Mouse (Mus musculus) embryonic facial prominence, embryonic 11.5 days (tissue): ENCODE results near the gene Lime1. TPM values are rescaled to one million over a fixed set of nuclear protein-coding genes. Genes with fewer than 3 reads are reported as not detected.

ENCODE experiments used
- ATAC-seq: fragments of 200-750 bp; cut with Nextera tagmentation; replicated peaks from 2 replicates; pipeline ENCODE4 v1.8.0; 2017; ENCODE audit warnings: low read depth; ENCODE audit not compliant: insufficient number of reproducible peaks, low FRiP score, low TSS enrichment
- DNase-seq: peaks from one replicate; pipeline ENCODE4 v3.0.0-alpha.2; 2015; ENCODE audit warnings: low spot score
- H3K27ac ChIP-seq: fragments of 300-500 bp; sonication (generic); replicated peaks from 2 replicates; pipeline ENCODE4 v1.5.1; 2014; ENCODE audit warnings: mild to moderate bottlenecking, low read depth, low read length, control low read depth
- H3K27me3 ChIP-seq: fragments of 300-500 bp; sonication (generic); 2 replicates; pipeline ENCODE4 v1.6.1; 2014; ENCODE audit warnings: mild to moderate bottlenecking, low read length, moderate library complexity, mixed read lengths; ENCODE audit not compliant: control insufficient read depth, insufficient read depth
- H3K36me3 ChIP-seq: fragments of 300-500 bp; sonication (generic); replicated peaks from 2 replicates; pipeline ENCODE4 v1.6.1; 2014; ENCODE audit warnings: low read depth, mild to moderate bottlenecking, low read length, moderate library complexity, mixed read lengths; ENCODE audit not compliant: control insufficient read depth, insufficient read depth
- H3K4me1 ChIP-seq: fragments of 300-500 bp; sonication (generic); 2 replicates; pipeline ENCODE4 v1.6.1; 2014; ENCODE audit warnings: low read length, mixed read lengths; ENCODE audit not compliant: control insufficient read depth, insufficient read depth
- H3K4me2 ChIP-seq: fragments of 300-500 bp; sonication (generic); 2 replicates; pipeline ENCODE4 v1.6.1; 2014; ENCODE audit warnings: low read depth, mild to moderate bottlenecking, control low read depth, low read length, moderate library complexity
- H3K4me3 ChIP-seq: fragments of 300-500 bp; sonication (generic); 2 replicates; pipeline ENCODE4 v1.5.1; 2014; ENCODE audit warnings: low read depth, low read length, control low read depth
- H3K9ac ChIP-seq: fragments of 300-500 bp; sonication (generic); replicated peaks from 2 replicates; pipeline ENCODE4 v1.6.1; 2014; ENCODE audit warnings: mild to moderate bottlenecking, control low read depth, low read length
- H3K9me3 ChIP-seq: fragments of 300-500 bp; sonication (generic); replicated peaks from 2 replicates; pipeline ENCODE4 v1.6.1; 2016; ENCODE audit warnings: mild to moderate bottlenecking, low read length, inconsistent platforms, mixed read lengths; ENCODE audit not compliant: control insufficient read depth
- WGBS: fragments of 180-500 bp; shearing (Covaris S2); extraction: QIAGEN DNeasy Blood & Tissue Kit; methylation state at CpG from one replicate; pipeline ENCODE4 v1.1.7; 2014; 5-methylcytosine and 5-hydroxymethylcytosine counted together
- polyA plus RNA-seq: library from polyadenylated mRNA; unstranded; fragments of >200 nt; fragmentation: Nextera tagmentation; extraction: Ambion mirVana; gene quantifications from 2 replicates; pipeline ENCODE4 v1.2.1, GENCODE M21; 2014

Gene Lime1
- polyA plus RNA-seq, 1 experiment from 2014 or later, result 15.2 TPM

GRCm38 (mm10) chr2:181415945-181416344, 36.1 kb downstream of the Lime1 start:
- no peak overlapping the region for H3K9ac ChIP-seq
- no peaks in the 10 kb centered on the region for H3K9me3 ChIP-seq
- DNase-seq (no peak), ATAC-seq (no peak)
- no peak overlapping the region for H3K4me2 ChIP-seq
- no peaks in the 10 kb centered on the region for H3K36me3 ChIP-seq
- 49% methylated on average over 3 of the region's 3 CpGs for WGBS
- no peak overlapping the region for H3K27ac ChIP-seq
- H3K4me3 ChIP-seq, result no peak overlapping the region
- no peaks in the 10 kb centered on the region for H3K27me3 ChIP-seq
- H3K4me1 ChIP-seq, result no peaks in the 10 kb centered on the region

DNA sequence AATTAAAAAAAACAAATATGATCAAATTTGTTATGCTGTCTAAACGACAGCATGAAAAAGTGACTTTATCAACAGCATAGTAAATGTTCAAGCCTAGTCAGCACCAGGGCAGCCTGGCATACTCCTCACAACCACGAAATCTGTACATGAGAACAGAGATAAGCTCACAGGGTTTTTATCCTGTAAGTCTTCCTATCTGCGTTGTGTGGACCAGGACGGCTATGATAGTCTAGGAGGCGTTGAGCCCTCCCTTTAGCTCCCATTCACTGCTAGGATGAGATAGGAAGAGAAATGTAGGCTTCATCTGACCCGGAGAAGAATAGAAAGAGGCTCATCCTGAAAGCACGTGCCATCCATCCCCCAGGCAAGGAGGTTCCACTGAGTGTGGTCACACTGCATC, 39.5 kb downstream of the Lime1 start:
- no peaks in the 10 kb centered on the region; the same call in 1 of the 2 replicates for H3K36me3 ChIP-seq
- no peak for ATAC-seq
- no peaks in the 10 kb centered on the region for H3K27me3 ChIP-seq
- H3K27ac ChIP-seq, result no peak overlapping the region
- no peak overlapping the region for H3K4me2 ChIP-seq
- no peaks in the 10 kb centered on the region for H3K4me1 ChIP-seq
- no peak overlapping the region for H3K4me3 ChIP-seq
- 82% methylated on average over 7 of the region's 7 CpGs for WGBS
- no peak for DNase-seq
- no peaks in the 10 kb centered on the region for H3K9me3 ChIP-seq
- no peak overlapping the region for H3K9ac ChIP-seq

- no peak overlapping the region for H3K4me2 ChIP-seq
- no peak overlapping the region for H3K27ac ChIP-seq
- no peak overlapping the region for H3K9ac ChIP-seq
- H3K9me3 ChIP-seq, result no peaks in the 10 kb centered on the region
- no peaks in the 10 kb centered on the region for H3K4me1 ChIP-seq
- no peaks in the 10 kb centered on the region; the same call in 1 of the 2 replicates for H3K36me3 ChIP-seq
- 89% methylated on average over 4 of the region's 4 CpGs for WGBS
- DNase-seq (no peak), ATAC-seq (no peak)
- H3K4me3 ChIP-seq, result no peak overlapping the region
- H3K27me3 ChIP-seq, result no peaks in the 10 kb centered on the region
These were observed 40.5 kb downstream of the Lime1 start for GRCm38 (mm10) chr2:181420426-181420825.

DNA sequence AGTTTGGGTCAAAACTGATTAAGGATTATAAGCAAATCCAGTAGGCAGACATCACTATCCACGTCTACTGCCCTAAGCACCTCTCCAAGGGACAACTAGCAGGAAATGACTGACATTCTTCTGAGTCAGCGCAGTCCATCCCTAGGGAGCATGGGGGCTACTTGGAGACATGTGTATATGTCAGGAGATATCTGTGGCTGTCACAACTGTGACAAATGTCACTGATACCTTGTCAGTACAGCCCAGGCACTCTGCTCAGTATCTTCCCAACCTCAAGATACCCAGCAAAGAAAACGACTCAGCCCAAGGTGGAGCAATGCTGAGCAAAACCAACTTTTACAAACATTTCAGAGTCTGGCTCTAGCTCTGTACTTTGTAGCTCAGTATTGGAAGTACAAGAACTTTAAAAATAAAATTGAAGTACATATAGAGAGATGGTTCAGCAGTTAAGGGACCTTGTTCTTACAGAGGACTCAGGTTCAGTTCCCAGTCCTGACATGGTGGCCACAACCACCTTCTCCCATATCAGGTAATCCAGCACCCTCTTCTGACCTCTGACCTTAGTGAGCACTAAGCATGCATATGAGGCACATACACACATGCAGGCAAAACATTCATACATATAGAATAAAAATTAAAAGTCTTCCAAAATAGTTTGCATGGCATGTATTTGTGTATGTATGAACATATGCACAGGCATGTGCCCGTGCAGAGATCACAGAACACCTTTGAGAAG, 41.2 kb downstream of the Lime1 start:
- Histone ChIP-seq H3K4me1 (no peaks in the 10 kb centered on the region), H3K27ac (no peak overlapping the region), H3K27me3 (no peaks in the 10 kb centered on the region), H3K9me3 (no peaks in the 10 kb centered on the region), H3K4me2 (no peak overlapping the region), H3K9ac (no peak overlapping the region), H3K4me3 (no peak overlapping the region), H3K36me3 (no peaks in the 10 kb centered on the region; the same call in 1 of the 2 replicates)
- DNase-seq (no peak), ATAC-seq (no peak)
- 67% methylated on average over 4 of the region's 4 CpGs for WGBS

- H3K9ac ChIP-seq, result no peak overlapping the region
- H3K9me3 ChIP-seq, result no peaks in the 10 kb centered on the region
- H3K4me2 ChIP-seq, result no peak overlapping the region
- no peaks in the 10 kb centered on the region for H3K27me3 ChIP-seq
- no peak overlapping the region for H3K4me3 ChIP-seq
- DNase-seq, result no peak
- no peak for ATAC-seq
- whole genome bisulfite sequencing, result 92% methylated on average over 9 of the region's 9 CpGs
- H3K4me1 ChIP-seq, result no peaks in the 10 kb centered on the region
- no peaks in the 10 kb centered on the region; the same call in 1 of the 2 replicates for H3K36me3 ChIP-seq
- H3K27ac ChIP-seq, result no peak overlapping the region
These were observed 44.0 kb downstream of the Lime1 start for GRCm38 (mm10) chr2:181423834-181424233.

Other genes with a start within 250 kb of the Lime1 start
- 1.5 and 2.0 TPM in 2 replicates for gene Kcnq2, start 244.8 kb upstream of the Lime1 start, polyA plus RNA-seq
- 0.25 and 0.42 TPM in 2 replicates for gene Eef1a2, start 223.1 kb upstream of the Lime1 start, polyA plus RNA-seq
- 443 and 483 TPM in 2 replicates for gene Ppdpf, start 192.8 kb upstream of the Lime1 start, polyA plus RNA-seq
- not detected in 2 replicates for gene Ptk6, start 177.3 kb upstream of the Lime1 start, polyA plus RNA-seq
- 0.08 TPM in 1 of 2 replicates, not detected in the other for gene Srms, start 166.9 kb upstream of the Lime1 start, polyA plus RNA-seq
- gene Fndc11, start 160.1 kb upstream of the Lime1 start, polyA plus RNA-seq, result 0.49 TPM in 1 of 2 replicates, not detected in the other
- 0.54 and 0.70 TPM in 2 replicates for gene Helz2, start 138.1 kb upstream of the Lime1 start, polyA plus RNA-seq
- gene Gmeb2, start 92.0 kb upstream of the Lime1 start, polyA plus RNA-seq, result 18.0 and 18.3 TPM in 2 replicates
- gene Stmn3, start 65.6 kb upstream of the Lime1 start, polyA plus RNA-seq, result 79.6 and 98.0 TPM in 2 replicates
- 52.5 and 55.9 TPM in 2 replicates for gene Rtel1, start 60.3 kb upstream of the Lime1 start, polyA plus RNA-seq
- 29.1 and 37.0 TPM in 2 replicates for gene Zgpat, start 15.2 kb upstream of the Lime1 start, polyA plus RNA-seq
- 49.7 and 50.8 TPM in 2 replicates for gene Arfrp1, start 14.7 kb upstream of the Lime1 start, polyA plus RNA-seq
- 7.4 and 9.0 TPM in 2 replicates for gene Zbtb46, start 79.3 kb downstream of the Lime1 start, polyA plus RNA-seq
- gene Abhd16b, start 113.1 kb downstream of the Lime1 start, polyA plus RNA-seq, result 0.11 and 0.15 TPM in 2 replicates
- 166 and 169 TPM in 2 replicates for gene Tpd52l2, start 117.1 kb downstream of the Lime1 start, polyA plus RNA-seq
- gene Dnajc5, start 140.4 kb downstream of the Lime1 start, polyA plus RNA-seq, result 77.0 and 79.1 TPM in 2 replicates
- gene Uckl1, start 204.8 kb downstream of the Lime1 start, polyA plus RNA-seq, result 33.5 and 38.6 TPM in 2 replicates
- gene Prpf6, start 211.8 kb downstream of the Lime1 start, polyA plus RNA-seq, result 79.0 and 80.3 TPM in 2 replicates
- 24.4 and 31.3 TPM in 2 replicates for gene Zfp512b, start 212.7 kb downstream of the Lime1 start, polyA plus RNA-seq
- 22.7 and 30.3 TPM in 2 replicates for gene Samd10, start 219.1 kb downstream of the Lime1 start, polyA plus RNA-seq